Mouse (Mus musculus) midbrain, postnatal 0 days (tissue): ENCODE results near the gene Acaa1a. TPM values are rescaled to one million over a fixed set of nuclear protein-coding genes. Genes with fewer than 3 reads are reported as not detected.

Experiments used
- ATAC-seq: fragments of 200-750 bp; cut with Nextera tagmentation; 2 replicates; pipeline ENCODE4 v1.8.0; 2017; ENCODE audit warnings: moderate number of reproducible peaks, mild to moderate bottlenecking, moderate TSS enrichment, moderate library complexity; ENCODE audit not compliant: low FRiP score
- DNase-seq: peaks from one replicate; pipeline ENCODE4 v3.0.0-alpha.2; 2015; ENCODE audit warnings: low spot score
- H3K27ac ChIP-seq: fragments of 300-500 bp; sonication (generic); 2 replicates; pipeline ENCODE4 v1.5.1; 2014; ENCODE audit warnings: low read depth, mild to moderate bottlenecking, low read length, mixed read lengths
- H3K27me3 ChIP-seq: fragments of 300-500 bp; sonication (generic); 2 replicates; pipeline ENCODE4 v1.6.1; 2014; ENCODE audit warnings: low read length, control low read depth, mixed read lengths; ENCODE audit not compliant: insufficient read depth
- H3K36me3 ChIP-seq: fragments of 300-500 bp; sonication (generic); 2 replicates; pipeline ENCODE4 v1.6.1; 2014; ENCODE audit warnings: low read length, control low read depth, mixed read lengths; ENCODE audit not compliant: insufficient read depth
- H3K4me1 ChIP-seq: fragments of 300-500 bp; sonication (generic); 2 replicates; pipeline ENCODE4 v1.6.1; 2014; ENCODE audit warnings: mild to moderate bottlenecking, control low read depth, antibody characterized with exemption, low read length, mixed read lengths; ENCODE audit not compliant: insufficient read depth
- H3K4me2 ChIP-seq: fragments of 300-500 bp; sonication (generic); 2 replicates; pipeline ENCODE4 v1.6.1; 2014; ENCODE audit warnings: low read depth, mild to moderate bottlenecking, low read length, mixed read lengths; ENCODE audit not compliant: poor library complexity, severe bottlenecking
- H3K4me3 ChIP-seq: fragments of 300-500 bp; sonication (generic); 2 replicates; pipeline ENCODE4 v1.5.1; 2014; ENCODE audit warnings: low read depth, mild to moderate bottlenecking, low read length, moderate library complexity
- H3K9ac ChIP-seq: fragments of 300-500 bp; sonication (generic); replicated peaks from 2 replicates; pipeline ENCODE4 v1.6.1; 2014; ENCODE audit warnings: mild to moderate bottlenecking, low read length, moderate library complexity, mixed read lengths; ENCODE audit not compliant: poor library complexity, severe bottlenecking
- H3K9me3 ChIP-seq: fragments of 300-500 bp; sonication (generic); 2 replicates; pipeline ENCODE4 v1.6.1; 2016; ENCODE audit warnings: low read length, control low read depth
- CTCF ChIP-seq: IDR thresholded peaks from 2 replicates; pipeline ENCODE4 v1.5.1; 2016; ENCODE audit warnings: antibody characterized with exemption, mild to moderate bottlenecking
- WGBS: fragments of 180-500 bp; shearing (Covaris S2); extraction: QIAGEN DNeasy Blood & Tissue Kit; methylation state at CpG from one replicate; pipeline ENCODE4 v1.1.7; 2014; 5-methylcytosine and 5-hydroxymethylcytosine counted together
- polyA plus RNA-seq: library from polyadenylated mRNA; unstranded; fragments of >200 nt; fragmentation: Nextera tagmentation; extraction: Ambion mirVana; gene quantifications from 2 replicates; pipeline ENCODE4 v1.2.1, GENCODE M21; 2015
- total RNA-seq: library from RNA; depleted of rRNA; stranded (reverse); fragments of >200 nt; gene quantifications from 2 replicates; pipeline ENCODE4 v1.2.3, GENCODE M21; 2014

Gene Acaa1a
- total and polyA plus RNA-seq, 2 experiments from 2014 or later: 75.5 to 120 TPM

DNA sequence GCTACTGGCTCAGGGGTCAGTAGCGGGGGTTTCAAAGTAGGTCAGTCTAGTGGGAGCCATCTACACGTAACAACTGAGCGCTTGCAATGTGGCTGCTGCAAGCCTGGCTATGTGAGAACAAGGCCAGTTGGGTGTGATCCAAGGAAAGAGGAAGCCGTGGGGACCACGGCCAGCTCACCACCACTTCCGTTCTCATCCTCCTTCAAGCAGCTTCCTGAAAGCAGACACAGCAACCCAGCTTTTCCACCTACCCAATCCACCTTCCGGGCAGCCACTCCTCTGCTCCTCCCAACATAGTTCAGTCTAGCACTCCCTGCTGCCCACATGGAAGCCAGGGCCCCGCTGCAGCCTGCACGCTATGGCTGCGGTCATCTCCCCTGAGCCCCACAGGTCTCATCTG, 5.2 kb upstream of the Acaa1a start:
- Histone ChIP-seq H3K36me3 (no peaks in the 10 kb centered on the region), H3K4me2 (no peak overlapping the region), H3K4me3 (no peak overlapping the region), H3K27ac (no peak overlapping the region), H3K4me1 (no peaks in the 10 kb centered on the region), H3K9ac (no peak overlapping the region), H3K27me3 (no peaks in the 10 kb centered on the region), H3K9me3 (no peaks in the 10 kb centered on the region)
- ATAC-seq: no peak
- 69% methylated on average over 10 of the region's 10 CpGs for WGBS
- no peak for TF ChIP-seq CTCF
- peak; percentile 13 for DNase-seq

DNA sequence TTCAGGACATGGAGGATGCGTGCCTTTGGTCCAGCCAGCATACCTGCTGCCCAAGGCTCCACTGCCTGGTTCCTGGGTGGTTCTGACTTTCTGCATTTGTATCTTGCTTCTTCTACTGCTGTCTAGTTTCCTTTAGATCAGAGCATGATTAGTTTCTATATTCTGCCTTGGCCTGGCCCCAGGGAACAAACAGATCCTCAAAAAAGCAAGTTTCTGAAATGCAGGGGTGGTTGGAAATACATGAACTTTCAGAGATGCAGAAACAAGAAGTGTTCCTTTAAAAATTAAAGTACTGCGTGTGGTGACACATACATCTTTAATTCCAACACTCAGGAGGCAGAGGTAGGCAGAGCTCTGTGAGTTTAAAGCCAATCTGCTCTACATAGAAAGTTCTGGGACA, 4.6 kb upstream of the Acaa1a start:
- no peak for TF ChIP-seq CTCF
- no peak for DNase-seq
- Histone ChIP-seq H3K9ac (no peak overlapping the region), H3K4me2 (no peak overlapping the region), H3K4me1 (no peaks in the 10 kb centered on the region), H3K27ac (no peak overlapping the region), H3K27me3 (no peaks in the 10 kb centered on the region), H3K9me3 (no peaks in the 10 kb centered on the region), H3K36me3 (no peaks in the 10 kb centered on the region), H3K4me3 (no peak overlapping the region)
- 88% methylated on average over 2 of the region's 2 CpGs for WGBS
- no peak for ATAC-seq

DNA sequence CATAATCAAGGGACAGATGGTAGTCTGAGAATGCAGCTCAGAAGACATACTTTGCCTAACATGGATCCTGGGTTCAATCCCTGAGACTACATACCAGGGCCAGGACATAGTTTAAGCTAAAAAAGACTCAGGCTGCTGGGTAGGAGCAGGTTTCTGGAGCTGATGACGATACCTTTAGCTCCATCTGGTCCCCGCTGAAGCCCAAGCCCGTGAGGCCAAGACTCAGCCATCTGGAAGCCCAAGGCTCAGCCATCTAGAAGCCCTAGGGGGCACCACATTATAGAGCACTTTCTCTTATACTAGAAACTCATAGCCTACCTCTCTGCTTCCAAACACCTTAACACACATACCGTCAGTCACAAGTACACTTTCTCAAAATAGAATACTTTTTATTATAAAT, 3.9 kb upstream of the Acaa1a start:
- Histone ChIP-seq H3K9me3 (no peaks in the 10 kb centered on the region), H3K9ac (no peak overlapping the region), H3K4me2 (no peak overlapping the region), H3K4me1 (no peaks in the 10 kb centered on the region), H3K27me3 (no peaks in the 10 kb centered on the region), H3K4me3 (no peak overlapping the region), H3K36me3 (no peaks in the 10 kb centered on the region), H3K27ac (no peak overlapping the region)
- WGBS: 80% methylated on average over 4 of the region's 4 CpGs
- DNase-seq: no peak
- TF ChIP-seq CTCF: no peak
- ATAC-seq: no peak

DNA sequence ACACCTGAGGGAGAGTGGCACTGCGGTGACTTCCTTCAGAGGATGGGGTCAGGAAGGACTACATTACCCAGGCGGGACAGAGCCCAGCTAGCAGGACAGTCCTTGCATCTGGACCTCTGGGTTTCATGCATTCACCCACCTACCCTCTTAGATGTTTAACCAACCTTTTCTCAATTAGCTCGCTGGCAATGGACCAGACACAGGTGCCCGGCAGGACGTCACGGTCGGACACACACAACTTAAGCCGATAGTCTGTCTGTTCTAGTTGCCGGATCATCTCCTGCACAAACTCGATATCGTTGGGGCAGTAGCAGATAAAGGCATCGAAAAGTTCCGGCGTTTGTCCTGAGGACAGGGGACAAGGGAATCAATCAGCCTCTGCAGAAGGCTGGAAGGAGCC, 1.6 kb upstream of the Acaa1a start:
- Histone ChIP-seq H3K36me3 (no peaks in the 10 kb centered on the region), H3K27me3 (no peaks in the 10 kb centered on the region), H3K9me3 (no peaks in the 10 kb centered on the region), H3K4me1 (peaks cover 9% of the 10 kb centered on the region; the same call in 1 of the 2 replicates), H3K4me3 (no peak overlapping the region), H3K4me2 (no peak overlapping the region), H3K27ac (no peak overlapping the region), H3K9ac (no peak overlapping the region)
- 92% methylated on average over 14 of the region's 14 CpGs for WGBS
- no peak for DNase-seq
- no peak for ATAC-seq
- TF ChIP-seq CTCF: no peak

DNA sequence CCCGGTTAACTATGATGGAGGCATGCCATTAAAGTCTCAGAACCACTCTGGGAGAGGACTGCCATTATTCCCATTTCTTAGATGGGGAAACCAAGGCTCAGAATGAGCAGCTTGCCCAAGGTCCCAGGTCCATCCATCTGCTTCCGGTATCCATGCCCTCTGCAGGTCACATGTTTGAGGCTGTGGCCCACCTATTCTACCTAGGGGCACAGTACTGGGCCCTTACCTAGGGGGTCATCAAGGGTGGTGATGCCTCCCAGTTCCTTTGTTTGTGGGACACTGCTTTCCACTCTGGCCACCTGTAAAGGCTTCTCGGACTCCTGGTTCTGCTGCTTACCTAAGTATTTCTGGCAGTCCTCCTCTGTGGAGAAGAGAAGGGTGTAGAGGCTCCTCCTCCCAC, 1.1 kb upstream of the Acaa1a start:
- 93% methylated on average over 3 of the region's 3 CpGs for WGBS
- Histone ChIP-seq H3K4me2 (no peak overlapping the region), H3K9ac (no peak overlapping the region), H3K9me3 (no peaks in the 10 kb centered on the region), H3K27ac (no peak overlapping the region), H3K4me3 (no peak overlapping the region), H3K4me1 (peaks cover 9% of the 10 kb centered on the region; the same call in 1 of the 2 replicates), H3K36me3 (peaks cover 2% of the 10 kb centered on the region; the same call in 1 of the 2 replicates), H3K27me3 (no peaks in the 10 kb centered on the region)
- no peak for TF ChIP-seq CTCF
- ATAC-seq (no peak), DNase-seq (no peak)

DNA sequence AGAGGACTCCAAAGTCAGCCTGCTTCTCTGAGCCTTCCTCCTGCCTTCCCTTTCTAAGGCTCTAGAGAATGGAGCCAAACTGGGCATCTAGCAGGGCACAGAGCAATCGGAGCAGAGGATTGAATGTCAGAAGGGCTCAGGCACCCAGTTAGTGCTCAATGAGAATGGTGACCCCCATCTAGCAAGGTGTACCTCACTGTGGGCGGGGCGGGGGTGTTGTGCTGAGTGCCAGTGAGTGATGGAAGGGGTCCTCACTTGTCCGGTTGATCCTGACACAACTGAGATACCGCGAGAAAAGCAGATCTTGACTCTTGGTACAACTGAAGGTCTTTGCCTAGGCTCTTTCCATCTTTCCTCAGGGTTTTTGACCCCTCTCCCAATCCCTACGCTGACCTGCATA, 370 bp upstream of the Acaa1a start:
- 57% methylated on average over 7 of the region's 7 CpGs for WGBS

More for the DNA sequence above, 370 bp upstream of the Acaa1a start:
- DNase-seq (no peak), ATAC-seq (no peak)
- Histone ChIP-seq H3K27ac (no peak overlapping the region), H3K9ac (0 out of 2 replicates have a peak overlapping the region, but pooled peaks have one; percentile 46), H3K9me3 (no peaks in the 10 kb centered on the region), H3K4me1 (peaks cover 9% of the 10 kb centered on the region; the same call in 1 of the 2 replicates), H3K27me3 (no peaks in the 10 kb centered on the region), H3K4me3 (peak overlapping the region; percentile 73; the same call in 1 of the 2 replicates), H3K4me2 (peak overlapping the region; percentile 76), H3K36me3 (peaks cover 7% of the 10 kb centered on the region; the same call in 1 of the 2 replicates)
- TF ChIP-seq CTCF: no peak
